Comparison of ENCODE assay signal across 8 mouse cellular contexts in the genomic region with DNA sequence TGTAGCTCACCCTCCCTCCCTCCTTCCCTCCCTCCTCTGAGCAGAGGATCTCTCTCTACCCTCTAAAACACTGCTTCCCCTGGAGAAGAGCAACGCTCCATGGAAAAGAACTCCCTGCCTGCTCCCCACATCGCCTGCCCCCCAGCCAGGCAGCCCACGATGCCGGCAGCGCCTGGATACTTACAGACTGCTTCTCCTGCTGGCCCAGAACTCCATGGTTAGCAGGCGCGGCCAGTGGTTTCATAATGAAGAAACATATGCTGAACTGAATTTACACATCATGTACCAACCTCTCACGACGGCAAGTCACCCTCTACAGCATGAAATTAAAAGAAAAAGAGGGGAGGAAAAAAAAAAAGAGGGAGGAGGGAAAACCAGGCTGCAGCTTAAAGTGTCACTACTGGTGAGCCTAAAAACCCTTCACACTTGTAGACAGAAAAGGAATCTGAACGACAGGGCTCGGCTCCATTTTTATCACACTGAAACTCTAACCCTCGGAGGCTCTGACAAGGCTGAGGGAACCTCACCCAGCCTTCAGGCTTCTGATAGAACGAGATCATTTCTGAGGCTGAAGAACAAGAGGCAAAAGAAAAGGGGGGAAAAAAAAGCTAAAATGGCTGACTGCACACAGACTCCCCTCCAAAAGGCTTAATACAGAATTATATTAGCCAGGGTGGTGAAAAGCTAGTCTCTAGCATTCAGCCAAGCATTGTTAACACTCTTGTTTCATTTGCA.
DNase-seq lines count a peak whose midpoint lies in the region; ATAC-seq lines count a peak whose summit lies in the region.

No protein-coding gene starts in this region.

- intact Hi-C loops in left cerebral cortex, postnatal 4 days (cut with DNase I), result no loop called here

- H3K4me3 ChIP-seq in kidney, embryonic 16.5 days (ENCODE audit: low read length), result peak overlapping the region; percentile 13; the same call in 1 of the 2 replicates
- peak overlapping the region; percentile 21 to 38 for H3K4me3 ChIP-seq in heart, embryonic 14.5 days (ENCODE audit: control insufficient read depth in 1 of 2, insufficient read depth in 1 of 2, low read depth in 1 of 2, low read length in 2 of 2)

- peak overlapping the region; percentile 22; the same call in 1 of the 2 replicates for H3K9ac ChIP-seq in kidney, embryonic 16.5 days (replicated peaks; ENCODE audit: low read length)
- H3K9ac ChIP-seq in heart, embryonic 14.5 days (ENCODE audit: low read length), result peak overlapping the region; percentile 74

- ATAC-seq in kidney, embryonic 16.5 days (ENCODE audit: low FRiP score, low TSS enrichment), result peak; percentile 19; the same call in 1 of the 2 replicates
- no peak for ATAC-seq in heart, embryonic 14.5 days (ENCODE audit: insufficient number of reproducible peaks, insufficient read depth, low FRiP score, low read depth)

- H3K4me1 ChIP-seq in kidney, embryonic 16.5 days (ENCODE audit: insufficient read depth, low read length), result peaks cover 31% of the 10 kb centered on the region
- H3K4me1 ChIP-seq in heart, embryonic 14.5 days (ENCODE audit: control insufficient read depth in 2 of 2, insufficient read depth in 2 of 2, low read length in 2 of 2), result peaks cover 20 to 57% of the 10 kb centered on the region in 2 experiments

- no peaks in the 10 kb centered on the region for H3K36me3 ChIP-seq in kidney, embryonic 16.5 days (ENCODE audit: insufficient read depth, low read length)
- no peaks in the 10 kb centered on the region for H3K36me3 ChIP-seq in heart, embryonic 14.5 days (ENCODE audit: control insufficient read depth, insufficient read depth, low read length)

- peak overlapping the region; percentile 48 for H3K4me2 ChIP-seq in kidney, embryonic 16.5 days (replicated peaks; ENCODE audit: low read depth, low read length)
- H3K4me2 ChIP-seq in heart, embryonic 14.5 days (ENCODE audit: low read length), result peak overlapping the region; percentile 71

- peak overlapping the region; percentile 19 for H3K27ac ChIP-seq in kidney, embryonic 16.5 days (ENCODE audit: low read length)
- H3K27ac ChIP-seq in heart, embryonic 14.5 days (replicated peaks in 1 of 2; ENCODE audit: control insufficient read depth in 1 of 2, insufficient read depth in 1 of 2, low read depth in 2 of 2, low read length in 2 of 2), result peak overlapping the region; percentile 88 to 91

- no peaks in the 10 kb centered on the region for H3K27me3 ChIP-seq in kidney, embryonic 16.5 days (ENCODE audit: insufficient read depth, low read length)
- no peaks in the 10 kb centered on the region for H3K27me3 ChIP-seq in heart, embryonic 14.5 days (ENCODE audit: control insufficient read depth, insufficient read depth, low read length)

- DNase-seq in kidney, adult 11 months, result no peak
- peak; percentile 47 to 65 for DNase-seq in cerebellum, postnatal 36 days
- peak; percentile 13 for DNase-seq in left cerebral cortex, postnatal 4 days
- DNase-seq in right cerebral cortex, postnatal 14 days, result peak; percentile 59
- no peak for DNase-seq in ovary, postnatal 10 days (ENCODE audit: low spot score)
- no peak for DNase-seq in urinary bladder, postnatal 25 days (ENCODE audit: low spot score)

- no peaks in the 10 kb centered on the region for H3K9me3 ChIP-seq in kidney, embryonic 16.5 days (ENCODE audit: low read length)
- H3K9me3 ChIP-seq in heart, embryonic 14.5 days (ENCODE audit: control insufficient read depth, low read length), result no peaks in the 10 kb centered on the region

- 17% methylated on average over 13 of the region's 13 CpGs for WGBS in kidney, embryonic 16.5 days
- WGBS in heart, embryonic 14.5 days, result 15% methylated on average over 13 of the region's 13 CpGs

Comparison
In these comparisons a context has a peak if more than half of its experiments do, and no peak if none do; other contexts are left out.
1. DNase-seq: peak in cerebellum, postnatal 36 days (2 of 2), left cerebral cortex, postnatal 4 days (single experiment) and right cerebral cortex, postnatal 14 days (single experiment); none in kidney, adult 11 months (single experiment), ovary, postnatal 10 days (single experiment) and urinary bladder, postnatal 25 days (single experiment).